Mouse (Mus musculus) forelimb bud, embryonic 11.5 days (tissue): Measurements from ENCODE around the gene Fopnl.

Experiments
- DNase-seq: peaks from one replicate; pipeline ENCODE4 v3.0.0-alpha.2; 2012; ENCODE audit warnings: low read depth, low spot score

Gene Fopnl

DNA sequence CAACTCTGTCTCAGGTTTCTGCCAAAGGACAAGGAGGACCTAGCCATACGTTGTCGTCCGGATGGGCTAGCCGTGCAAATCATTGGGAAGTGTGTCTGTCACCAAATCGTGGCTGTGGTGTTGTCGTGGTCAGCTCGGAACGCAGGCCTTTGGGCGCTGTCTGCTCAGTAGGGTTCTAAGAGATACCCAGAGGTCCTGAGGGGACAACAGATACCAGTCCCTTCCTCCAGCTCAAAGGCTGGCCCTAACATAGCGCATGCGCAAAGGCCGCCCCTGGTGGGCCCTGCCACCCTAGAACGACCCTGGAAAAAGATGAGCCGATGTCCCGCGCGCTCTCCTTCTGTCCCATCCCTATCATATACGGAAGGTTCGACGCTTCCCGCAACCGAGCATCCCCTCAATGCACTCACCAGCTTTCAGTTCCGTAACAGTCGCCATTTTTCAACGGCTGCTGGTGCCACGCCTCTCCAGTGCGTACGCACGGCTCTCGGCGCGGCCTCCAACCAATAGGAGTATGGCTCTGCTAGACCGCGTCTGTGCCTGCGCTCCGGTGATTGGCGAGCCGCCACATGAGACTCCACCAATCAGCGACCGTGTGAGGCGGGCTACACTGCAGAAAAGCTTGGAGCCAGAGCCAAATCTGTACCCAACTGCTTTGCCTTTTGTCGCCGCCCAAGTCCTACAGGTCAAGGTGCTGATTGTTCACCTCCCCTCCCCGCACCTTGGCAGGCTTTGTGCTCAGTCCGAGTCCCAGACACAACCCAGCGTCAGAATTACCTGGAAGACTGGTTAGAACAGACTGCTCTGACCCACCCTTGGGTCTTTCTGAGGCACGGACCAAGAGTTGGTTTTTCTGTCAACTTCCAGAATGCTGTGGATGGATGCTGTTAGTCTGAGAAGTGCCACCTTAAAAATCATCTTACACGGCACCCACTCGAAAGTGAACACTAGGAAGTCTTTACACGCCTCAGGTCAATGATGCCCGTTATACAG, at the start of gene Fopnl:
TSS of gene Fopnl (minus strand) at position 522 of the 993 bp plus-strand sequence.
- peak; percentile 95 for DNase-seq

DNA sequence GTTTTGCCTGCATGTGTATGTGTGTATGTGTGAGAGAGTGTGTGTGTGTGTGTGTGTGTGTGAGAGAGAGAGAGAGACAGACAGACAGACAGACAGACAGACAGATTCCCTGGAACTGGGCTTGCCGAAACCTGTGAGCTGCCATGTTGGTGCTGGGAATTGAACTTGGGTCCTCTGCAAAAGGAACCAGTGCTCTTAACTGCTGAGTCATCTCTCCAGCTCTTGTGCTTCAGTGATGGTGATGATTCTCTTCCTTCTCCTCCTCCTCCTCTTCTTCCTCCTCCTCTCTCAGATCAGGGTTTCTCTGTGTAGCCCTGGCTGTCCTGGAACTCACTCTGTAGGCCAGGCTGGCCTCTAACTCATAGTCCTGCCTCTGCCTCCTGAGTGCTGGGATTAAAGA, 48.8 kb upstream of the Fopnl start:
- DNase-seq, result no peak

DNA sequence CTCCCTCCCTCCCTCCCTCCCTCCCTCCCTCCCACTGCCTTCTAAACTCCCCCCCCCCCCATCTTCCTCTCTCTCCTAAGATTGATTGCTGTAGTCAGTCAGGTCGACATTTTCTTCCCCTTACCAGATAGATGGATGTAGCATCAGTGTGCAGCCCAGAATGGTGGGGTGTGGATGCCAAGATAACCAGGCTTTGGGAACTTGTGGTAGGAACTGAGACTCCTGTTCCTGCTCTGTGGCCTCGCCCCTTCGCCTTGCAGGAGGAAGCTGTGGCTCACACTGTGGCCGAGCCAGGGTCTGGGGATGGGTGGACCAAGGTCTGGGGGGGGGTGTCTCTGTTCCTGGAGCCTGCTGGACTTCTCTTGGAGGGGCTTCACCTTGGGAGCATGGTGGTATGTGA, 48.3 kb upstream of the Fopnl start:
- DNase-seq, result no peak

DNA sequence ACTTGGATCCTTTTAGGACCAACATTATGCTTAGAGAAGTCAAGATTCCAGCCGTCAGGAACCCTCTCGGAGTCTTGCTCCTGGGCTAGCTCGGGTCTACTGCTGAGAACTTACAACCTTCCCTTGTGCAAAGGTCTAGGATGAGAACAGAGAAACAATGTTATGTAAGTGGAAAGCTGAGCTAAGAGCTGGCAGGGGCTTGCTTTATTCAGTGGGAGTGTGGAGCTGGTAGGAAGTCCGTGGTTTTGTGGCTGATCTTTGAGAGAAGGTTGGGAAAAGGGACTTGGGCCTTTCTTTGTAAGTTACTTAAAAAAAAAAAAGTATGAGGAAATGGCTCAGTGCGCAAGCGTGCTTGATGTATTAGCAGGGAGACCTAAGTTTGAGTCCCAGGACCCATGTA, 46.9 kb upstream of the Fopnl start:
- DNase-seq, result no peak

DNA sequence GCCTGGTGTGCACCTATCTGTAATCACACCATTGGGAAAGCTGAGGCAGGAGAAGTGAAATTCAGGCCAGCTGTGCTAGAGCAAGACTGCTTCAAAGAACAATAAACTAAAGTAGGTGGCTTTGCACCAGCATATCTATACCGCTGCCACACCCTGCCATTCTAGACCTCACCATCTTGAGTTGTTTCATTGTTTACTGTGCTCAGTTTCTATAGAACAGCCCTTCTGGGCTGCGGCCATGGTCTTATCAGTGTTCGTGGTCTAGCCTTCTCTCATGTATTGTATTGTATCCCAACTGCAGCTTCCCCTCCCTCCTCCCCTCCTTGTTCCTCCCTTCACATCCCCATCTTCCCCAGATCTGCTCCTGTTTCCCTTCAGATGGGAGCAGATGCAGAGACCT, 46.3 kb upstream of the Fopnl start:
- no peak for DNase-seq

GRCm38 (mm10) chr16:14362099-14362820, 45.1 kb upstream of the Fopnl start:
- peak; percentile 4 for DNase-seq

DNA sequence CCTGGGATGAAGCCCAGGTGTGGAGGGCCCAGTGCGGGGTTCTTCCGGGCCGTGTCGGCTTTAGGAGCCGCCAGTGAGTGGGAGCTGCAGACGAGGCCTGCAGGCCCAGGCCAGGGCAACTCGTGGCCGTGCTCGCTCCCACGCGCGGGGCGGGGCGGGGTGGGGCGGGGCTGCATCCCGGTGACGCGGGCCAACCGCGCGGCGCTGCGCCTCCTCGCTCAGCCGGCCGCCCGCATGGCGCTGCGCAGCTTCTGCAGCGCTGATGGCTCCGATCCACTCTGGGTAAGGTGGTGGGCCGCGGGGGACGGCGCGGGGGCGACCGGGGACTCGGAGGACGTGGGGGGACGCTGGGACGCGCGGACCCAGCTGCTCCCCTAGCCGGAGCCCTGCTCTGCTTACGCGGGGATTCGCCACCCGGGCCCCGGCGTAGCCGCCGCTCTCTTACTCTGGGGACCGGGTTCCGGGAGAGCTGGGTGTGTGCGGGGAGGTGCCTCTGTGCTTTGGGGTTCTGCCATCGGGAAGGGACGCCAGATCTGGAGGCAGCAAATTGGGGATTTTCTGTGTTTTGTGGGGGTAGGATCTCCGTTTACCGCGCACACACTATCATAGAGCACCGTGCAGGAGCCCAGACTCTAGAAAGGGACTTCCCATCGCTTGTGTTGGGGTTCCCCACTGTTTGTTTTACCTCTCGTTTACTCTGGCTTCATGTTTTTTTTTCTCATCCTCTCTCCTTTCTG, 44.3 kb upstream of the Fopnl start, which contains the start of gene Abcc1:
TSS of gene Abcc1 (plus strand) at position 197 of the 737 bp plus-strand sequence.
- DNase-seq, result peak; percentile 67

DNA sequence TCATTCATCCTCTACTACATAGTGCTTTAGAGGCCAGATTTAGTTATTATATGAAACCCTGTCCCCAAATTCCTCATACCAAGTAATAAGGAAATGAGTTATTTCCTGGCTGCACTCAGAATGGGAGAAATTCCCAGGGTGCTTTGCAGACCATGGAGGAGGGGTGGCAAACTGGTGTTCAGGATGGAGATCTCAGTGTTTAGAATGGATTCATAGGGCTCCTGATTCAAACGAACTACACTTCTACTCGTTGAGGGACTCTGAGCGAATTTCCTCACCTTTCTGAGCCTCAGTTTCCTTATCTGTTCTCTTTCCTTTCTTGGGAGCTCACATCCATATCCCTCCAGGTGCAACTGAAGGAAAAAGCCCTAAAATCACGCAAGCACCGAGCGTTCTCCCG, 43.7 kb upstream of the Fopnl start:
- peak; percentile 39 for DNase-seq

DNA sequence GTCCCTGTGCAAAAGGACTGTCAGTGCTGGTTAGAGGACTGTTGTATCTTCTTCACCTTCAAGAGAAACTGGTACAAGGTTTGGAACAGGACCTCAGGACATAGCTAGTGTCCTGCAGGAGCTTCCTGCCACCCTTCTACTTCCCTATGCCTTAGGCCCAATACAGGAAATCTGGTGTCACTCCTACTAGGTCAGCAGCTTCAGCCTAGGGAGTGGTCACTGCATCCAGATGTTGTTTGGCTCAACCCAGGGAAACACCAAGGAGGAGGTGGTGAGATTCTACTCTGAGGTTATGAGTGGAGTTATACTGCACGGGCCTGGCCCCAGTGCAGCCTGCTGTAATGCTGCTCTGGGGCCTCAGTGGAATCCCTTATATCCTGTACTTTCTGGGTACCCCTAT, 41.3 kb upstream of the Fopnl start:
- no peak for DNase-seq

DNA sequence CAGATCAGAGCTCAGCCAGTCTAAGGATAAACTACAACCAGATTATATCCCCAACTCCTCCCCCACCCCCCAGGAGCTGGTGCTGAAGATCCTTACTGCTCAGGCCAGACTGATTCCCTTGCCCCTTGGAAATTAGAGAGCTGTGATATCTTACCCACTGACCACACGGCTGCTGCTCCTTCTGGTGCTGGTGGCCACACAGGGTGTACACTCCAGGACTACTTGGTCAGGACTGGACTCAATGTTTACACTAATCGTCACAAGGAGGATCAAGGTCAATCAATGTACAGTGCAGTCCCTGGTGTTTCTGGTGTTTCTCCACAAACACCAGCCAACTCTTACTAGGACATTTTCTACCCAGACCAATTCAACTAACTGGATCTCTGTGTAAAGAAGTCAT, 40.7 kb upstream of the Fopnl start:
- DNase-seq, result no peak

DNA sequence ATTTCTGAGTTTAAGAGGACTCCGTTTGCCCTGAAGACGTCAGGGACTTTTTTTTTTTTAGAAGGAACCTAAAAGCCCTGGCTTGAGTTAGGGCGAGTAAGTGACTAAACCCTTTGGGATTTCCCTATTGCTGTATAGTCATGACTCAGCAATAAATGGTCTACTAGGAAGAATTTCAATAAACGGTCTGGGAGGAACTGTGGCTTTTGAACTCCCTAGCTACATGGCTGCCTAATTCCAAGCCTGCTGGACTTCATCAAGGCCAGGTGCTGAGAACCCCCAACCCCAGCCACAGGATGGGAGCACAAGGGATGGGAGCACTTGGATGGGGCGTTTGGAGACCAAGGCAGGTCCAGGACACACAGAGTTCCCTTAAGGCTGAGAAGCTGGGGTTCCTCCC, 35.5 kb upstream of the Fopnl start:
- DNase-seq, result no peak

GRCm38 (mm10) chr16:14352234-14352633, 35.0 kb upstream of the Fopnl start:
- no peak for DNase-seq

DNA sequence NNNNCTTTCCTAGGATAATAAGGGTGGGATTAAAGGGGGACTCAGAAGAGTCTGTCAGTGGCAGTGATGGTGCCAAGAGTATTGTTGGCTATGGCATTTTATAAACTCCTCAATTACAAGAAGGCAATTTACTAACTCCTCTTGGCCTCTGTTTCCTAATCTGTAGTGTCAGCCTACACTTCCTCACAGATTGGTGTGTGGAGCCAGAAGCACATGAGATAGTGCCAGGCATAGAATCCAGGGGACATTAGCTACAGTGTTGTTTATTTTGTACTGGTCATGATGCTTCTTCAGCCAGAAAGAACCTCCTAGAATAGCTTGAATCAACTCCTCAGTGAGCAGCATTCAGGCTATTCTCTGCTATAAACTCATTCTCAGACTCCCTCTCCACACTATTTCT, 34.4 kb upstream of the Fopnl start:
- no peak for DNase-seq

- no peak for DNase-seq
Measured at GRCm38 (mm10) chr16:14344967-14345366, 27.8 kb upstream of the Fopnl start.

- DNase-seq, result no peak
Measured at GRCm38 (mm10) chr16:14328156-14328555, 11.0 kb upstream of the Fopnl start.

GRCm38 (mm10) chr16:14320494-14320893, 3.3 kb upstream of the Fopnl start:
- no peak for DNase-seq

DNA sequence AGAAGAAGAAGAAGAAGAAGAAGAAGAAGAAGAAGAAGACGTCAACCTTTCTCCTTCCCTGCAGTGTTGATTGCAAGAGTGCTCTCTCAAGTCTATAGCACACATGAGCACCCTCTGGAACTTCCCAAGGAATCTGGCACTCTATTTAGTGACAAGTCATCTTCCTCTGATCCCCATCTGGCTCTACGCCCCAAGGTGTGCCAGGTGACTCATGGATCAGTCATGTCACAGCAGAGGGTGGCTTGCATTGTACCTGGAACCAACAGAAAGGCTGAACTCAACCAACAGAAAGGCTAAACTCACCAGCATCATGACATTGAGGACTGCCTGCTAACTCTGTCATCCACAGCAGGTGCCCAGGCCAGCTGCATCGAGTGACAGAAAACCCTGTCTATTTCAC, 2.5 kb upstream of the Fopnl start:
- DNase-seq, result no peak

GRCm38 (mm10) chr16:14312914-14313313, 4.3 kb downstream of the Fopnl start:
- no peak for DNase-seq

DNA sequence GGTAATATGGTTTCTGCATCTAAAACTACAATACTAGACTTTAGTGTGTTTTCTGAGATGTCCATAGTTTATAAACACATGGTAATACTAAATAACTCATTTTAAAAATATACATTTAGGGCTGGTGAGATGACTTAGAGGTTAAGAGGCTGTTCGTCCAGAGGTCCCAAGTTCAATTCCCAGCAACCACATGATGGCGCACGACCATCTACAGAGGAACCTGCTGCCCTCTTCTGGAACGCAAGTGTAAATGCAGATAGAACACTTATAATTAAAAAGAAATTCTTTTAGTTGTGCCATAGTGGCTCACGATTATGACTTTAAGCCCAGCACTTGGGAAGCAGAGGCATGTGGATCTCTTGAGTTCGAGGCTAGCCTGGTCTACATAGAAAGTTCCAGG, 5.8 kb downstream of the Fopnl start:
- no peak for DNase-seq

- DNase-seq, result no peak
Measured at GRCm38 (mm10) chr16:14309833-14310232, 7.4 kb downstream of the Fopnl start.

- no peak for DNase-seq
Measured at GRCm38 (mm10) chr16:14308245-14309073, 8.7 kb downstream of the Fopnl start.
